Mouse (Mus musculus) lung, embryonic 16.5 days (tissue): ENCODE data around the gene Shld2. TPM values are rescaled to one million over a fixed set of nuclear protein-coding genes. Genes with fewer than 3 reads are reported as not detected.
"Not testable (repeated sequence)": the region's sequence is repeated elsewhere in the genome, so short reads cannot be mapped to it uniquely, and the experiment has no call there.

Source experiments
- ATAC-seq: fragments of 200-750 bp; cut with Nextera tagmentation; 2 replicates; pipeline ENCODE4 v1.8.0; 2017; ENCODE audit warnings: low read depth, mild to moderate bottlenecking, moderate library complexity
- H3K27ac ChIP-seq: fragments of 300-500 bp; sonication (generic); 2 replicates; pipeline ENCODE4 v1.5.1; 2014; ENCODE audit warnings: mild to moderate bottlenecking, control low read depth, low read length
- H3K27me3 ChIP-seq: fragments of 300-500 bp; sonication (generic); 2 replicates; pipeline ENCODE4 v1.6.1; 2014; ENCODE audit warnings: low read depth, low read length, mixed read lengths; ENCODE audit not compliant: control insufficient read depth, insufficient read depth
- H3K36me3 ChIP-seq: fragments of 300-500 bp; sonication (generic); 2 replicates; pipeline ENCODE4 v1.6.1; 2014; ENCODE audit warnings: low read length; ENCODE audit not compliant: control insufficient read depth, insufficient read depth
- H3K4me1 ChIP-seq: fragments of 300-500 bp; sonication (generic); replicated peaks from 2 replicates; pipeline ENCODE4 v1.6.1; 2014; ENCODE audit warnings: low read length, mixed read lengths; ENCODE audit not compliant: control insufficient read depth, insufficient read depth
- H3K4me2 ChIP-seq: fragments of 300-500 bp; sonication (generic); 2 replicates; pipeline ENCODE4 v1.6.1; 2014; ENCODE audit warnings: low read depth, low read length, control low read depth
- H3K4me3 ChIP-seq: fragments of 300-500 bp; sonication (generic); 2 replicates; pipeline ENCODE4 v1.5.1; 2014; ENCODE audit warnings: mild to moderate bottlenecking, low read length, control low read depth
- H3K9ac ChIP-seq: fragments of 300-500 bp; sonication (generic); 2 replicates; pipeline ENCODE4 v1.6.1; 2014; ENCODE audit warnings: low read length, control low read depth
- H3K9me3 ChIP-seq: fragments of 300-500 bp; sonication (generic); 2 replicates; pipeline ENCODE4 v1.6.1; 2016; ENCODE audit warnings: low read length; ENCODE audit not compliant: control insufficient read depth
- WGBS: fragments of 180-500 bp; shearing (Covaris S2); extraction: QIAGEN DNeasy Blood & Tissue Kit; methylation state at CpG from one replicate; pipeline ENCODE4 v1.1.7; 2014; 5-methylcytosine and 5-hydroxymethylcytosine counted together
- polyA plus RNA-seq: library from polyadenylated mRNA; unstranded; fragments of >200 nt; fragmentation: Nextera tagmentation; extraction: Ambion mirVana; gene quantifications from 2 replicates; pipeline ENCODE4 v1.2.1, GENCODE M21; 2015

Shld2 gene
- polyA plus RNA-seq, 1 experiment from 2014 or later: 9.9 TPM

DNA sequence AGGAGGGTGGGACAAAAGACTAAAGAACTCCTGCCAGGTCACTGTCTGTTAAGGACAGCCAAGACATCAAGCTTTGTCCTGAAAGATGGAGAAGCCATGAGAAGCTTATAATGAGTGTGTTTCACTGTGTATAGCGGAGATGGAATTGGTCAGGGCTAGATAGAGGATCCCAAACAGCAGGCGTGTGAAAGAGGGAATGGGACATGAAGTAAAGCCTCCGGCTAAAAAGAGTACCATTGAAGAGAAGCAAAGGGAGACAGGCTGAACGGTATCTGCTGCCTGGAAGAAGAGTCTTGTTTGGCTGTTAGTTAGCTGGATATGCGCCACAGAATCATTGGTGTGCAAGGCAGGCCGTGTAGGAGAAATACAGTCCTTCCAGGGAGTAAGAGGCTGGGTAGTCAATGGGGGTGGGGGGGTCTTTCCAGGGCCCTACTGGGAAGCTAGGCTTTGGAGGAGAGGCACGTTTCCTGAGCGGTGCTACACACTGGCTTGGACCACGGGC, 20.4 kb upstream of the Shld2 start:
- Histone ChIP-seq H3K4me2 (no peak overlapping the region), H3K9me3 (no peaks in the 10 kb centered on the region), H3K9ac (no peak overlapping the region), H3K36me3 (peaks cover 27% of the 10 kb centered on the region), H3K27me3 (no peaks in the 10 kb centered on the region), H3K27ac (no peak overlapping the region), H3K4me3 (no peak overlapping the region), H3K4me1 (no peaks in the 10 kb centered on the region)
- 84% methylated on average over 9 of the region's 9 CpGs for WGBS
- no peak for ATAC-seq

DNA sequence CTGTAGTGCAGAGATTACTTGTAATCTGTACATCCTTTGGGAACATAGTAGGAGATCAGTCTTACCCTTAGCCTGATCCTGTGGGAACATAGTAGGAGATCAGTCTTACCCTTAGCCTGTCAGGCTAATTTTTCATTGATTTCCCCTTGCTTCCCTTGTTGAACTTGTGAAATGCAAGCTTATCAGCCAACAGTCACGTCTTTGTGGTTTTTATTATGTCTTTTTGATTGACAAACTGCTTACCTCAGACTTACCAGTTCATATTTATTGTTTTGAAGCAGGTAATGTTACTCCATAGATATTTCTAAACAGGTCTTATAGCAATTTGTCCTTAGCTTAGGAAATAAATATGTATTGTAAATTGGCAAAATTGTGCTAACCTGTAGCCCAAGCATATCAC, 17.3 kb upstream of the Shld2 start:
- no peaks in the 10 kb centered on the region for H3K9me3 ChIP-seq
- no peak overlapping the region for H3K4me2 ChIP-seq
- H3K9ac ChIP-seq: no peak overlapping the region
- no peaks in the 10 kb centered on the region for H3K4me1 ChIP-seq
- no peak for ATAC-seq
- H3K27ac ChIP-seq: no peak overlapping the region
- H3K4me3 ChIP-seq: no peak overlapping the region
- H3K27me3 ChIP-seq: no peaks in the 10 kb centered on the region
- H3K36me3 ChIP-seq: peaks cover 28% of the 10 kb centered on the region
- 80% methylated on average over 1 of the region's 1 CpGs for WGBS

DNA sequence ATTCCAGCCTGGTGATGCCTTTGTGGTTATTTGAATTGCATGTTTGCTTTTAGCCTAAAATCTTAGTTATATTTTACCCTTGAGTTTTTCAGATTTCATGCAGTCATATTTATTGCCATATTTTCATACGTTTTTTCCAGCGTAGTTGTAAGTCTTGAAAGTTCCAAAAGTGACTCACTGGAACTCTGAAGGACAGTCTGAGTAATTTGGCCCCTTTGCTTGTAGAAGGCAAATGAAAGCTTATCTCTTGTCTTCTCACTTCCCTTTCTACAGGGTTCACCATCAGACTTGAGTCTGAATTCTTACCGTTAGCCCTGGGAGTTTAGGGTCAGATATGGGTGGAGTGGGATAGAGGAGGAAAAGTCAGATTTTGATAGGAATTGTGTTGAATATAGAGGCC, 16.3 kb upstream of the Shld2 start:
- H3K4me3 ChIP-seq: no peak overlapping the region
- no peaks in the 10 kb centered on the region for H3K27me3 ChIP-seq
- H3K27ac ChIP-seq: no peak overlapping the region
- H3K9me3 ChIP-seq: no peaks in the 10 kb centered on the region
- H3K4me2 ChIP-seq: no peak overlapping the region
- WGBS: 82% methylated on average over 3 of the region's 3 CpGs
- H3K9ac ChIP-seq: no peak overlapping the region
- no peaks in the 10 kb centered on the region for H3K4me1 ChIP-seq
- H3K36me3 ChIP-seq: peaks cover 28% of the 10 kb centered on the region
- ATAC-seq: no peak

DNA sequence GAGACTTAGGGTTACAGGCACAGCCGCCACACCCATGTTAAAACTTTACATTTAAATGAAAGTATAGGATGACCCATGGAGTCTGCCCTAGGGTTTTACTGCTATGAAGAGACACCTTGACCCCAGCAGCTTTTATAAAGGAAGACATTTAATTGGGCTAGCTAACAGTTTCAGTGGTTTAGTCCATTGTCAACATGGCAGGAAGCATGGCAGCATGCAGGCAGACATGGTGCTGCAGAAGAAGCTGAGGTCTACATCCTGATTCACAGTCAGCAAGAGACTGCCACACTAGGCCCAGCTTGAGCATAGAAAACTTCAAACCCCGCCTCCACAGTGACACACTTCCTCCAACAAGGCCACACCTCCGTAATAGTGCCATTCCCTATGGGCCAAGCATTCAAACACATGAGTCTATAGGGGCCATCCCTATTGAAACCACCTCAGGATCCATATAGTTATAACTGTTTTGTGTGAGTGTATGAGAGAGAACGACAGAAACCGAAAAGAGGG, 13.3 kb upstream of the Shld2 start:
- Histone ChIP-seq H3K4me2 (no peak overlapping the region), H3K9ac (no peak overlapping the region), H3K27ac (no peak overlapping the region), H3K4me3 (no peak overlapping the region), H3K9me3 (no peaks in the 10 kb centered on the region), H3K36me3 (peaks cover 24% of the 10 kb centered on the region), H3K27me3 (no peaks in the 10 kb centered on the region), H3K4me1 (no peaks in the 10 kb centered on the region)
- 94% methylated on average over 5 of the region's 5 CpGs for WGBS
- ATAC-seq: no peak

DNA sequence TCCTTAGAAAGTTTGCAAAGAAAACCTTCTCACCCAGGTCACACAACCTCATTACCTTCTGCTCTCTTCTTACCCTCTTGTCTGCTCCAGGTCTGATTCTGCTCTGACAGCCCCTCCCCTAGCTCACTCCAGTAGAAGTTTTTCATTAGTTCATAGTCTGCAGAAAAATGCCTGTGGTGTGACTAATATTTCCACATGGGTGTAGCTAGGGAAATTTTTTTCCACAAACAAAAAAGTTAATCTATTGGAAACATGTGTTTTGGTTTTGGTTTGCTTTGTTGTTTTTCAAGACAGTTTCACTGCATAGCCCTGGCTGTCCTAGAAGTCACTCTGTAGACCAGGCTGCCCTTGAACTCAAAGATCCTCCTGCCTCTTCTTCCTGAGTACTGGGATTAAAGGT, 7.8 kb upstream of the Shld2 start:
- Histone ChIP-seq H3K9ac (no peak overlapping the region), H3K27me3 (no peaks in the 10 kb centered on the region), H3K4me3 (no peak overlapping the region), H3K9me3 (no peaks in the 10 kb centered on the region), H3K36me3 (peaks cover 12% of the 10 kb centered on the region; the same call in 1 of the 2 replicates), H3K27ac (no peak overlapping the region), H3K4me2 (no peak overlapping the region), H3K4me1 (peaks cover 5% of the 10 kb centered on the region)
- ATAC-seq: no peak

DNA sequence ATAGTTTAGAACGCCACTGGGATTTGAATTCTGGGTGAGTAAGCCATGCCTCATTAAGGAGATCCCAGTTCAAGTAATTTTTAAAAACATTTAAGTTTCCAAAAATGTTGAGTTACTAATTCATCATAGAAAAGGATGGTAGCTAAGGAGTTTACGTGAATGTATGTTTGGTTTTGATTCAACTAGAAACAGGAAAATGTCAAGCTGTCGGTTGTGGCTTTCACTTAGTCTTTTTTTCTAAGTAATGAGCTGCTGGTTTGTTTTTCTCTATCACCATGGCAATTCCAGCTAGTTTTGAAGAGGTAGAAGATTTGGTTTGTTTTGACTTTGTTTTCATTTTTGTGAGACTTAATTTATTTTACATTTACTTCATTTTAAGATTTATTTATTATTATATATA, 7.1 kb upstream of the Shld2 start:
- no peak overlapping the region for H3K9ac ChIP-seq
- no peak for ATAC-seq
- H3K4me1 ChIP-seq: peaks cover 12% of the 10 kb centered on the region
- no peaks in the 10 kb centered on the region for H3K27me3 ChIP-seq
- H3K36me3 ChIP-seq: peaks cover 9% of the 10 kb centered on the region; the same call in 1 of the 2 replicates
- no peak overlapping the region for H3K4me2 ChIP-seq
- no peak overlapping the region for H3K27ac ChIP-seq
- no peaks in the 10 kb centered on the region for H3K9me3 ChIP-seq
- WGBS: 76% methylated on average over 3 of the region's 3 CpGs
- no peak overlapping the region for H3K4me3 ChIP-seq

DNA sequence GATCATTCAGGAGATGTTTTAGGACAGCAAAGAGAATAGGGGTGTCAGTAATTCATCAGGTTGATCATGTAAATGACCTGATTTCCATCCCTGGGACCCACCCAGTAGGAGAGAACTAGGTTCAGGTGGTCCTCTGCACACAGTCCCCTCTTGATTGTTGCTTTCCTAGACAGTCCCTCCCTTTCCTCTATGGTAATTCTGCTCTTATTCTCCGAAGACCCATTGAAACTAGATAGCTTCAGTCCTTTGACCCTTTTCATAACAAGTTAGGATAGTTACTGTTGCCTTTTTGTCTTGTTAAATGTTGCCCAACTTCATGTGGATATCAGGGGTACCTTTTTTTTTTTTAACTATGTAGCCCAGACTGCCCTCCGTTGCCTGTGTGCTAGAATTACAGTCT, 6.1 kb upstream of the Shld2 start:
- no peak for ATAC-seq
- Histone ChIP-seq H3K4me2 (no peak overlapping the region), H3K9ac (no peak overlapping the region), H3K27ac (no peak overlapping the region), H3K4me3 (no peak overlapping the region), H3K4me1 (peaks cover 19% of the 10 kb centered on the region), H3K27me3 (no peaks in the 10 kb centered on the region), H3K36me3 (peaks cover 6% of the 10 kb centered on the region; the same call in 1 of the 2 replicates), H3K9me3 (no peaks in the 10 kb centered on the region)
- 91% methylated on average over 2 of the region's 2 CpGs for WGBS

DNA sequence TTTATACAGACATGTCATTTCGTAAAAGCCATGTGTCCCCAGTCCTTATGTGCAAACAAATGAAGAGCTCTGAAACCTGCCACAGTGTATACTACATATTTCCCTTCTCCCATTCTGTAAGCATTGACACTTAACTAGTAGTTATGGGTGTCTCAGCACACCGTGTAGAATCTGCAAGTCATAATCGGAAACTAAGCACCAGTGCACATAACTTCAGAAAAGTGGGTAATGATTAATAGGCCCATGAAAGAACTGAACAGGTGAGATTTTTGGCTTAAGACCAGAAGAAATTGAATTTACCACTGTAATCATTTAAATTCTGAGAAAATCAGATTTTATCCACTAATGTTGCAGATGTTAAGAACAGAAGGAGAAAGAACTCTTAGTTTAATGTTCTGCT, 4.5 kb upstream of the Shld2 start:
- H3K4me2 ChIP-seq: no peak overlapping the region
- no peak overlapping the region for H3K27ac ChIP-seq
- peaks cover 1% of the 10 kb centered on the region; the same call in 1 of the 2 replicates for H3K36me3 ChIP-seq
- ATAC-seq: no peak
- no peak overlapping the region for H3K9ac ChIP-seq
- H3K9me3 ChIP-seq: no peaks in the 10 kb centered on the region
- peaks cover 19% of the 10 kb centered on the region for H3K4me1 ChIP-seq
- WGBS: 44% methylated on average over 3 of the region's 3 CpGs
- H3K4me3 ChIP-seq: no peak overlapping the region
- H3K27me3 ChIP-seq: no peaks in the 10 kb centered on the region

DNA sequence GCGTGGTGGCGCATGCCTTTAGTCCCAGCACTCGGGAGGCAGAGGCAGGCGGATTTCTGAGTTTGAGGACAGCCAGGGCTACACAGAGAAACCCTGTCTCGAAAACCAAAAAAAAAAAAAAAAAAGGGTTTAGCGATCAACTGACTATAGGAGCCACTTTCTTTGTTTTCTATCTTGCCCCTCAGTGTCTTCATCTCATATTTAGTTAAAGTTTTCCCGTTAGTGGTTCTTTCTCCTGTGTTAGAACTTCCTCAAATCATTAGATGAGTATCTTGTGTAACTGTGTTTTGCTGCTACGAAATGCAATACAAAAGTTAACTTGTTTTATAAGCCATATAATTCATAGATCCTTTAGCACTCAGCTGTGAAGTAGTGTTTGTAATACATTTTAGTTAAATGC, 4.1 kb upstream of the Shld2 start:
- not testable (repeated sequence) for H3K9me3 ChIP-seq, H3K36me3 ChIP-seq, H3K27me3 ChIP-seq, H3K4me3 ChIP-seq, H3K9ac ChIP-seq, ATAC-seq, H3K27ac ChIP-seq, H3K4me2 ChIP-seq
- WGBS: 82% methylated on average over 8 of the region's 8 CpGs
- H3K4me1 ChIP-seq: peaks cover 21% of the 10 kb centered on the region

DNA sequence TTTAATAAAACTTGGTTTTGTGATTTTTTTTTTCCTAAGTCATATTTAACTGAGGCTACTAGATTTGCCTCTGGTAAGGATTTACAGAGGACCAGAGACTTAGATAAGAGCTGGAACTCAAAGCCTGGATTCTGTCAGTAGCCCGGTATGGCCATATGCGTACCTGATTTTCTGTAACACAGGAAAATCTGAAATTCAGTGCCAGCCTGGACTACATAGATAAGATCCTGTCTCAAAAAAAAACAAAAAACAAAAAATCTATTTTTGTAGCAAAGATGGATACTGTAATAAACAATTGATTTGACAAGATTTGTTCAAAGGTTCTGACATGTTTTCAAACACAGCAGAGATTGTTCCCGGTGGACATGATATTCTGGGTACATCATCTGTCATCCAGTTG, 3.3 kb upstream of the Shld2 start:
- H3K4me3 ChIP-seq: no peak overlapping the region
- 63% methylated on average over 3 of the region's 3 CpGs for WGBS
- H3K4me2 ChIP-seq: no peak overlapping the region
- H3K4me1 ChIP-seq: peaks cover 21% of the 10 kb centered on the region
- no peak for ATAC-seq
- no peaks in the 10 kb centered on the region for H3K27me3 ChIP-seq
- no peak overlapping the region for H3K9ac ChIP-seq
- no peak overlapping the region for H3K27ac ChIP-seq
- no peaks in the 10 kb centered on the region for H3K9me3 ChIP-seq
- H3K36me3 ChIP-seq: no peaks in the 10 kb centered on the region
